Mouse (Mus musculus) adipocyte (in vitro differentiated cells): ENCODE data around the gene Akap11.

Experiments used
- DNase-seq: peaks from one replicate; pipeline ENCODE4 v3.0.0-alpha.2; 2016; ENCODE audit warnings: low spot score

Akap11 gene

GRCm38 (mm10) chr14:78448017-78448416 lies 88.6 kb downstream of the Akap11 start:
- no peak for DNase-seq

- DNase-seq: no peak
These were observed 89.1 kb downstream of the Akap11 start for GRCm38 (mm10) chr14:78447542-78447941.
